Mouse (Mus musculus) B cell, adult 2 months (primary cell): Measurements from ENCODE around the gene Cd86.

Experiments used
- DNase-seq, 2 experiments: peaks; one replicate each; pipeline ENCODE4 v3.0.0; 2022

Cd86 gene

DNA sequence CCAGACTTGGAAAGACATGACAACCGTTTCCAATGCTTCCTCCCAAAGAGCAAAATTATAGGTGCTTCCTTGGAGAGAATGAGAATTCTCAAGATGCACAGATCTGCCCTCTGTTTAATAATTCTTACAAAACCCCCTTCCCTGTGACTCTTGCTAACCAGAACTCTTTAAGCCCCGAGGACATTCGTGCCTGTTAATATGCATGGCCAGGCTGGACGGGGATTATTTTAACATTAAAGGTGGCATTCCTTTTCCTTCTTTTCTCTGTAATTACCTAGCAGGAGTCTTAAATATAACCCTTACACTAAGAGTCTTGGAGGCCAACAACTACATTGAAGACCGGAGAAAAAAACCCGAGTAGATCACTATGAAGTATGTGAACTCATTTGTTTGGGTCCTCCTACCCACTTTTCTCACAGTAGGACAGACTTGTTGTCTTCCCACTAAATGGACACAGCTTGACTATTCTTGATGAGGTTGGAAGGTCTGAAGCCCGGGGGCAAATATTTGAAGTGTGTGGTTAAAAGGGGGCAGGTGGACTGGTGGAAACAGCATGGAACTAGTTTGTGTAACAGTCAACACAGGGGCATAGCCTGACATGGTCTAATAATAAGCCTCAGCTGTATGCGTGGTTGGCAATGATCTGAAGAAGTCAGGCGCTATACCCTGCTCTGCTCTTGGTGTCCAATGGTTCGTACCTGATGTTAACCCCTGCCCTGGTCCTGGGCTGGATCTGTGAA lies 69.0 kb downstream of the Cd86 start:
- no peak for DNase-seq

DNA sequence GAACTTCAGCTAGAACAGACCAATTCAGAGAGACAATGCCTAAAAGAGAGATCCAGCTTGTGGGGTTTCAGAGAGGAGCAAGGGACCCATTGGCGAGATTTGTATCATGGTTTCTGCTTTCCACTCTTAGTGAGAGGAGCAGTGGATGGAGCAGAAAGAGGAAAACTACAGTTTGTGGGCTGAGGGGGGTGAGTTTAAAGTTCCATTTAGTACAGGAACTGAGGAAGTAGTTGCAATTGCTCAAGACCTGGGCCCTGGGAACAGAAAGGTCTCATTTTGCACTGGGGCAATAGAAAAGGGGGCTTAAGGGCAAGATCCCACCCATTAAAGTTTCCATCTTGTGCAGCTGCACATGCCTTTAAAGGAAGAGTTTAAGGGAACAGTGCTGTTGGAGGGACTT lies 76.0 kb downstream of the Cd86 start:
- DNase-seq = no peak

DNA sequence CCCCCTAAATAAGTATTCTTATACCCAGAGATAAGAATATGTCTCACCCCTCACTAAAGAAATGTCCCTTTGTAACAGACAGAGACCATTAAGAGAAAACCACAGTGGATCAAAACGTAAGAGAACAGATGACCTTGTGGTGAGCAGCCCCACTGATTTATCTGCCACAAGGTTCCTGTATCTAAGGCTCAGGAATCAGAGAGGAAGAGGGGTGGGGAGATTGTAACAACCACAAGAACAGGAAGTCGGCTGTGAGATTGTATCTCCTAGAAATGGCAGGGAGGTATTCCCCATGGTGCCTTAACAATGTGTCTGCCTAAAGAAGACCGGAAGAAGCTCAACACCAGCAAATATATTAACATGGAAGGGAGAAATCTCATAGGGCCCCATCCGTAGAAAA lies 77.9 kb downstream of the Cd86 start:
- peak in 1 of 2 experiments; percentile 26 for DNase-seq

DNA sequence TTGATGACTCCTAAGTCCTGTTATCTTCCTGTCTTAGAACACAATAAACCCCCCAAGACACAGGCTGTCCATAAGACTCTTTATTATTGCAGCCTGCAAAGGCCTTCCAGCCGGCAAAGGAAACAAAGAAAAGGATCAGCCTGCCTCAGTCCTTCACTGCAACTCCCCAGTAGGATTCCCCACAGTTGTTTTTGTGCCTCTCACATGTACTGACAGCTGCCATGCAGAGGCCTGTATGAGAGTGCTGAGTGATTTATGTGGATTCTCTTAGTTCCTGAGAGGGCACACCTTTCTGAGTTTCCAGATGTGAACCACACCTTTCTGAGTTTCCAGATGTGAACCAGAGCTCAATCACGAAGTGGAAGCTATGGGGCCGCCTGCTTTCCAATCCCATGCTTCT lies 83.8 kb downstream of the Cd86 start:
- DNase-seq = no peak

DNA sequence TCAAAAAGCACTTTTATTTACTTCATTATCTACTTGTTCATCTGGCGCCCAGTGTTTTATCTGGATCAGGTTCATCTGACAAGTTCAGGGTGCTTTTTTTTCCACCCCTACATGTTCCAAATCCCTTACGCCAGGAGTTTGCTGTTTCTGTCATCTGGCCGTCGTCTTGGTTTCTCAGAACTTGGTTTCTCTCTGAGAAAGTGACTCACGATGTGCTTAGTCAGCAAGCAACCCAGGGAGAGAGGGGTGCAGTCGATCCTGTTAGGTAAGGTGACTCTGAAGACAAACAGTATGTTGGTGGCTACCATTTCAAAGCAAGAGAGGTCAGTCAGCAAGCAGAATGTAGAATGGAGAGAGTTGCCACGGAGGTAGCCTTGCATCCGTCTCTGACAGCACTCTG lies 93.9 kb downstream of the Cd86 start:
- no peak for DNase-seq

DNA sequence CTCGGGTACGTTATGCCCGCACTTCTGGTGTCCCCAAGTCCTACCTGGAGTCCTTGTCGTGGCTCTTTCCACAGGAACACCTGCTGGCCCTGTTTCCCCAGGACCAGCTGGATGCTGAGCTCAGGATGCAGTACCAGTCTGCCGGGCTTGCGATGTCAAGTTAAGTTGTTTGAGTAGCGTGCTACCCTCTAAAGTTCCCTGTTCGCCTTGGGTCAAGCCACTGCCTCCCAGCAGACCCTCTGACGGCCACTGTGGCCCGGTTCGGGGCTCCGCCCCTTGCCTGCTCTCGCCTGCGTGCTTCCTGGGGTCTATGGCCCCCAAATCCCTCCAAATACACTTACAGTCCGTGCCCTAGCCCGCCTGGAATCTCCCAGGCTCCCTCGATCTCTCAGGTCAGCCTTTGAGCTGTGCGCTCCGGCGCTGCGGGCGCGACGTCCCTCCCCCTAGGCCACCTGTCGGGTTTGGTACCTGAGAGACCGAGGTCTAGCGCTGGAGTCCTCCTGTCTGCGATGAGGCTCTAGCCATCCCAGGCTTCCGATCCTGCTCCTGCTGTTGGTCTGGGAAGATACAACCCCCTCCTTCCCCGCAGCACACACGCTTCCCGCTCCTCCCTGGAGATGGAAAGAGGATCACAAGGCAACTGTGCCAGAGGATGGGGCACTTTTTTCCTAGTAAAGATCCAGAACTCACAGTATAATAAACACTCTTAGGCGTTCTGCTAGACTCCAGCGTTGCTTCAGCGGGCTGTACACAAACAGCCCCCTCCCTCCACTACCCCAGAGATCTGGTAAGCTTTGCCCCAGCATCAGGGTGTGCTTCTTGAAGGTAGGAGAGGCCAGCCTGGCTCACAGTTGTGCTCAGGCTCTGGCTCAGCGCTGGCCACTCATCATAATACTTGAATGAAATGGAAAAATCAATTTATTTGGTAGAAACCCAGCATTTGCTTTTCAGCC lies 104.2 kb downstream of the Cd86 start, which contains the start of gene Casr:
TSS of gene Casr (minus strand) at position 756 of the 953 bp plus-strand sequence.
- no peak for DNase-seq

DNA sequence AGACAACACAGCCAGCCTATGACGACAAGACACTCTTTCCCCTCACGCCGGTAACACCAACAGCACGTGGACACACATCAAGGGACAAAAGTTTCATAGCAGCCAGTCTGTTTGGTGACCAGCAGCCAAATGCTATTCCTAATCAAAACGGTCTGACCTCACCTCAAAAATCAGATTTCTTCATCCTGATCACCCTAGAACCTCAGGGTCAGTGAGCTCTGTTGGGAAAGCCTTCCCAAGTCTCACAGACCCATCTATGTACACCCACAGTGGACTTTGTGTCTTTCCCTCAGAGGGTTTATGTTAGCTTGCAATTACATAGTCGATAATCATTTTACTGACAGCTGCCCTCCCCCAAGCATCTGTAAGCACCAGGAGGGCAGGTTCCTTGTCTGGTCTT lies 106.3 kb downstream of the Cd86 start:
- no peak for DNase-seq

DNA sequence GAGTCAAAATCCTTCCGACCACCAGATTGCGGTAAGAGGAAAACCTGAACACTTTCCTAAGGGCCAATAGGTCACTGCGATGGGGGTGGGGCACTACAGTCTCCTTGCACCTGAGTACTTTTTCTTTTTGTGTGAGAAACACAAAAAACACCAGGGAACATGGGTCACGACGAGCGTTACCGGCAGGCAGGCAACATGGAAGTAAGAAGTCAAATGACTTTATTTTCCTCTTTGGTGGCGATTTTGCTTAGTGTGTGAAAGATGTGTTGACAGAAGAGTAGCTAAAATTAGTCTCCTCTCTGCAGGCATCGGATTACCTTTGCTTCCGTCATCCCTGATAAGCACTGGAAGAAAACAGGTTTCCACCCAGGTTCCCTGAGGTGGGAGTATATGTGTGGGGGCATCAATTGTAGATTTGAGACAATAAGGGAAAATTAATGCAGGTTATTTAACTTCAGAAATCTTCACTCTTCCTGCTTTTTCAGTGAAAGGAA lies 110.2 kb downstream of the Cd86 start:
- no peak for DNase-seq
